Mouse (Mus musculus) C2C12 (cell line): ENCODE data around the gene Nek5. TPM values are rescaled to one million over a fixed set of nuclear protein-coding genes. Genes with fewer than 3 reads are reported as not detected.

Experiments used
- H3K27me3 ChIP-seq: one replicate; pipeline ENCODE4 v1.6.1; 2011; ENCODE audit not compliant: control insufficient read depth, insufficient read depth, insufficient read length
- H3K36me3 ChIP-seq: one replicate; pipeline ENCODE4 v1.6.1; 2011; ENCODE audit not compliant: control insufficient read depth, insufficient read depth
- H3K4me3 ChIP-seq: one replicate; pipeline ENCODE4 v1.5.1; 2011; ENCODE audit warnings: mild to moderate bottlenecking, control low read depth; ENCODE audit not compliant: poor library complexity, insufficient read depth, severe bottlenecking
- H3K79me2 ChIP-seq: one replicate; pipeline ENCODE4 v1.6.1; 2011; ENCODE audit not compliant: control insufficient read depth, insufficient read depth
- H3K79me3 ChIP-seq: one replicate; pipeline ENCODE4 v1.6.1; 2011; ENCODE audit warnings: low read depth, control low read depth
- H3ac ChIP-seq: one replicate; pipeline ENCODE3; 2011; ENCODE audit warnings: low read depth; ENCODE audit not compliant: control insufficient read depth, insufficient read length
- CEBPB ChIP-seq: IDR thresholded peaks from one replicate; pipeline ENCODE4 v1.6.1; 2011; ENCODE audit warnings: low read depth, mild to moderate bottlenecking, control low read depth, moderate library complexity
- CTCF ChIP-seq: IDR thresholded peaks from one replicate; pipeline ENCODE4 v1.5.1; 2011; ENCODE audit not compliant: control insufficient read depth, insufficient read depth, insufficient read length
- FOSL1 ChIP-seq: IDR thresholded peaks from one replicate; pipeline ENCODE4 v1.8.0; 2011; ENCODE audit warnings: mild to moderate bottlenecking, low read length; ENCODE audit not compliant: poor library complexity, insufficient read depth, severe bottlenecking
- MAX ChIP-seq: IDR thresholded peaks from one replicate; pipeline ENCODE4 v1.6.1; 2011; ENCODE audit warnings: mild to moderate bottlenecking, control low read depth
- MYOD1 ChIP-seq: IDR thresholded peaks from one replicate; pipeline ENCODE4 v1.6.1; 2011; ENCODE audit warnings: low read depth; ENCODE audit not compliant: control insufficient read depth, insufficient read length
- MYOG ChIP-seq: IDR thresholded peaks from one replicate; pipeline ENCODE4 v1.6.1; 2011; ENCODE audit not compliant: control insufficient read depth, insufficient read length; ENCODE audit errors: extremely low read depth
- USF1 ChIP-seq: IDR thresholded peaks from one replicate; pipeline ENCODE4 v1.6.1; 2011; ENCODE audit warnings: low read depth, mild to moderate bottlenecking, control low read depth, moderate library complexity
- polyA plus RNA-seq: library from polyadenylated mRNA; unstranded; fragments of >200 nt; fragmentation: generic; extraction: Trizol; gene quantifications from one replicate; pipeline ENCODE4 v1.2.1, GENCODE M21; 2012; ENCODE audit warnings: missing spikeins

Gene Nek5
- polyA plus RNA-seq, 1 experiment, result not detected

GRCm38 (mm10) chr8:22162206-22162605 lies 37.4 kb upstream of the Nek5 start:
- H3K36me3 ChIP-seq, result no peaks in the 10 kb centered on the region
- no peak overlapping the region for H3ac ChIP-seq
- H3K27me3 ChIP-seq, result no peaks in the 10 kb centered on the region
- TF ChIP-seq MYOD1 (no peak), MYOG (no peak), CEBPB (no peak), FOSL1 (no peak), CTCF (no peak), MAX (no peak), USF1 (no peak)
- no peak overlapping the region for H3K4me3 ChIP-seq
- no peaks in the 10 kb centered on the region for H3K79me2 ChIP-seq
- no peaks in the 10 kb centered on the region for H3K79me3 ChIP-seq

GRCm38 (mm10) chr8:22150345-22150663 lies 25.5 kb upstream of the Nek5 start:
- TF ChIP-seq MAX (no peak), MYOD1 (no peak), MYOG (no peak), FOSL1 (no peak), CEBPB (no peak), CTCF (no peak)
- Histone ChIP-seq H3K79me2 (no peaks in the 10 kb centered on the region), H3K79me3 (no peaks in the 10 kb centered on the region)

DNA sequence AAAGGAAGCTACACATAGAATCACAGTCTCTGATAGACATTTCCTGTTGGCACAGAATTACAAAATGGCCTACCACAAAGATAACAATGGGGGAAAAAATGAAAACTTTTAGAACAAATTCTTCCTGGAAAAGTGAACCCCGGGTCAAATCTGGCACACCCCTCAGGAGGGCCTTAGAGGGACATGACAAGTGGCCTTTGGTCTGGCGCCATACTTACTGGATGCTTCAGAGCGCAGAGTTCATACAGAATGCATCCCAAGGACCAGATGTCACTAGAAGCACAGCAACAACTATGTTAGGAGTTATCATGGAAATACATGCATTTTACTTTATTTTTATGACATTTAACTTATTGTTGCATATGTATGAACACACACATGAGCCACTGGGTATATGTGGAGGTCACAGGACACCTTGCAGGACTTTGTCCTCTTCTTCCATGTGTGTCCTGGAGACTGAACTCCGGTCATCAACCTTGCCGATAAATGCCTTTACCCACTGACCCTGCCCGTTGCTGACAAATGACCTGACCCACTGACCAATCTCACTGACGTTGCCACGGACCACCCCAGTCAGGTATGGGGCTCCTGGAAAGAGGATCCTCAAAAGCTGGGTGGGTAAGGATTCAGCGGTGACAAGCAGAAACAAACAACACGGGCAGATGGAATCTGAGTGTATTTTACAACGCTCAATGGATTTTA lies 24.9 kb upstream of the Nek5 start:
- H3K27me3 ChIP-seq, result no peaks in the 10 kb centered on the region
- no peak for TF ChIP-seq USF1
- no peak for TF ChIP-seq MAX
- TF ChIP-seq CTCF, result no peak
- no peak for TF ChIP-seq CEBPB
- no peak for TF ChIP-seq MYOD1
- no peak for TF ChIP-seq FOSL1
- no peak for TF ChIP-seq MYOG
- no peaks in the 10 kb centered on the region for H3K36me3 ChIP-seq
- H3K4me3 ChIP-seq, result no peak overlapping the region
- no peaks in the 10 kb centered on the region for H3K79me2 ChIP-seq
- no peak overlapping the region for H3ac ChIP-seq
- H3K79me3 ChIP-seq, result no peaks in the 10 kb centered on the region

More at GRCm38 (mm10) chr8:22150345-22150663, 25.5 kb upstream of the Nek5 start:
- no peaks in the 10 kb centered on the region for H3K36me3 ChIP-seq
- no peak overlapping the region for H3ac ChIP-seq
- H3K4me3 ChIP-seq, result no peak overlapping the region
- H3K27me3 ChIP-seq, result no peaks in the 10 kb centered on the region

DNA sequence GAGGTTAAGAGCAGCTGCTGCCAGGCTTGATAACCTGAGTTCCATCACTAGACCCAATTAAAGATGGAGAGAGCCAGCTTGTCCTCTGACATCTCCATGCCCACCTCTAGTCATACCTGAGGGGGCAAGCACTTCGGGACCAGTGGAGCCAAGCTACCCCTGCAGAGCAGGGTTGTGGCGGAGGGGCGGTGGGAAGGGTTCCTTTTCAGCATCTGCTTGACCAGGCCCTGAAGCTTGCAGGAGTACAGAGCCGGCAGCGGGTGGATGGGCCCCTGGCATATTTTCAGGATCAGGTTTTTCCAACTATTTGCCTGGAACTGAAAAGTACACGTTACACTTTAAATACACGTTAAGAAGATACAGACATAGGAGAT lies 23.5 kb upstream of the Nek5 start:
- H3K36me3 ChIP-seq, result no peaks in the 10 kb centered on the region
- H3K79me3 ChIP-seq, result no peaks in the 10 kb centered on the region
- no peaks in the 10 kb centered on the region for H3K27me3 ChIP-seq
- no peaks in the 10 kb centered on the region for H3K79me2 ChIP-seq
- no peak overlapping the region for H3K4me3 ChIP-seq
- H3ac ChIP-seq, result no peak overlapping the region
- TF ChIP-seq MAX (no peak), USF1 (no peak), CEBPB (no peak), MYOG (no peak), CTCF (no peak), MYOD1 (no peak), FOSL1 (no peak)

DNA sequence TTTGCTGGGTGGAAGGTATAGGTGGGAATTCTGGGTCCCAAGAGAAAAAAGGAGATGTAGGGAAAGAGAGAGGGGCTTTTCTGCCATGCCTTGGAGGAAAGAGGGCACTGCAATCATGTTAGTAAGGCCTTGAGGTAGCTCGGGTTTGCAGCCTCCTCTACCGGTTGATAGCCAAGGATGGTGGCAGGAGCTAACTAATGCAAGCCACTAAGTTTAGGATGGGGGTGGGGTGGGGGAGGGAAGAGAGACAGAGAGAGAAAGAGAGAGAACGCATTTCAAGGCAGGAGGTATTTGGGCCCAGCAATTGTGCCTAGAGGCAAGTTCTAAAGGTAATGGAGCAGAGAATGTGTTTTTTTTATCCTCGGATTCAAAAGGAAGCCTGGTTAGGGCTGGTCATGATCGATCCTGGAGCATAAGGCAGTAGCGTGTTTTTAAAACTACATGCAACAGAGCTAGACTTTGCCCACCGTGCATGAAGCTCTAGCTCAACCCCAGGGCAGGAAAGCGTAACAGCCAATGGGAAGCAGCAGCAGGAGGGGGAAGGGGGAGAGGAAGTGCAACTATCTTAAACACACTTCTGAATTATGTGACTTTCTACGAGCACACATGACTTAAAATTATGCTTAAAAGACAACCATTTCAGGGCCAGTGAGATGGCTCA lies 23.0 kb upstream of the Nek5 start:
- no peak overlapping the region for H3K4me3 ChIP-seq
- H3K79me2 ChIP-seq, result no peaks in the 10 kb centered on the region
- TF ChIP-seq MYOG (no peak), MYOD1 (no peak), FOSL1 (no peak), USF1 (no peak), CEBPB (no peak), MAX (no peak), CTCF (no peak)
- no peaks in the 10 kb centered on the region for H3K79me3 ChIP-seq
- H3K36me3 ChIP-seq, result no peaks in the 10 kb centered on the region
- H3K27me3 ChIP-seq, result no peaks in the 10 kb centered on the region
- H3ac ChIP-seq, result no peak overlapping the region

DNA sequence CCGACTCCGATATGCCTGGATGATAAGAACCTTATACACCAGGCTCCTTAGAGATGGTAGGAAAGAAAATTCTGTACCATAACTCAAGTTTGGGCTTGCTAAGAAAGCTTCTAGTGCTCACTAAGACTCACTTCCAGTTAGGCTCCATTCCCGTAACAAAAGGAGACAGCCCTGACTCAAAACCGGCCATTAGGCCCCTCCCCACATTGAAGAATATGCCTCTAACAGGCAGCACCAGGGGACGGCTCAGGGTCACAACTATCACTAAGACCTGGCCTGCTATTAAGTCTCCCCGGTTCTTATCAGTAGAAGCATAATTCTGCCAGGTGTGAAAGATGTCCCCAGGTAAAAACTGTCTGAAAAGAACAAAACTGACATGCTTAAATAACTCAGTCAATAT lies 21.0 kb upstream of the Nek5 start:
- H3K79me2 ChIP-seq, result no peaks in the 10 kb centered on the region
- H3K27me3 ChIP-seq, result no peaks in the 10 kb centered on the region
- no peaks in the 10 kb centered on the region for H3K36me3 ChIP-seq
- no peaks in the 10 kb centered on the region for H3K79me3 ChIP-seq
- no peak overlapping the region for H3K4me3 ChIP-seq
- no peak overlapping the region for H3ac ChIP-seq
- no peak for TF ChIP-seq MYOD1
